Mouse (Mus musculus): ENCODE measurements at regions not wholly inside any gene's neighbourhood (a gene's known extent, or its start where the extent isn't known, plus 50 kb on each side); places are given as distances from the start of the nearest gene placed in this dataset.
A peak's percentile ranks its signal among the peaks of the same experiment; 100 is the strongest.

DNA sequence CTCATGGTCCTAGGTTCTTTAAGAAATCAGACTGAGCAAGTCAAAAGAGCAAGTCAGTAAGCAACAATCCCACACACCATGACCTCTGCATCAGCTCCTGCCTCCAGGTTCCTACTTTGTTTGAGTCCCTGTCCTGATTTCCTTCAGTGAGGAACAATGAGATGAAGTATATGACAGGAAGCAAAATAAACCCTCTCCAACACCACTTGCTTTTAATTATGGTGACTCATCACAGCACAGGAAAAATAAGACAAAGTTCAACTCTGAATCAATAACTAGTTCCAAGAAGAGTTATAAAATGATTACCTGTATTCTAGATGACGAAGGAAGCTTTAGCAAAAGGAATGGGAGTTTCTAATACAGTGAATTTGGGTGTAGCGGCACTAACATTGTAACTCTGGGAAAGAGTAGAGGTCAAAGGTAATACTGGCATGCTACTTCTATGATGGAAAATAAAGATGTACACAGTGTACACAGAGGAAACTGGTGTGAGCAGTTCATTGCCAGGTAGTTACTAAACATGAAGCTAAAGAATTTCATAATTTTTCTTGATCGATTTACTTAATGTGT lies 248.2 kb upstream of the Atp2b1 start:
- DNase-seq = no peak

DNA sequence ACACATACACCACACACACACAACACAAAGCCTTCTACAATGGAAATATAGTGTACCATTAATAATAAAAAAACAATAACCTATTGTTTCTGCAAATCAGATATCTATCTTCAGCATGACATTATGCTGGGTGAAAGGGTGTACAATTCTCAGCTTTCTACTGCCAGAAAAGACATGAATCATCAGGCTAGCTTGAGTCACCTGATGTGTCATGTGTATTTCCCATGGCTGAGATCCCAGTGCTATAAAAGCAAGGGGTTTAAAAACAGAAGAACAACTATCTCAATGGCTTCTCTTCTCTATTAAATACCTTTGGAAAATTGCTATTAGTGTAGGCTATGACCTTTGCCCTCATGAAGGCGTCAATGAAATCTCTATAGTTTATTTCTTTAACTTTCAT lies 246.5 kb upstream of the Atp2b1 start:
- DNase-seq = no peak

DNA sequence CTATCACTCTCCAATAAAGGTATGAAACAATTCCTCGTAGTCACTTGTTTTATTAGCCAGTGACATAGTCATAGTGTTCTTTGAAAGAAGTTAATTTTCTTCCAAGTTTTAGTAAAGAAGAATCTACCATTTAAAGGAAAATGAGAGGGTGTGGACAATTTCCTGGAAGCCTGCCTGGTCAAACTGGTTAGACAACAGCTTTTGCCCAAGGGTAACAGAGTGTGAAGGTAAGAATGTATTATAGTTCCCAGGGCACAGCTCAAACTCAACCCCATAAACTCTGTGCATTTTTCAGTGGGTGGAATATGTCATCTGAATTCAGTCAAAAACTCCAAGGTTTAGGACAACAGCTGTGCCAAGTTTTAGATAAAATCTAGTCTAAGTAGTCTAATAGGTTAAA lies 240.1 kb upstream of the Atp2b1 start:
- no peak for DNase-seq

GRCm38 (mm10) chr10:98676907-98677306 lies 237.3 kb upstream of the Atp2b1 start:
- DNase-seq = no peak

DNA sequence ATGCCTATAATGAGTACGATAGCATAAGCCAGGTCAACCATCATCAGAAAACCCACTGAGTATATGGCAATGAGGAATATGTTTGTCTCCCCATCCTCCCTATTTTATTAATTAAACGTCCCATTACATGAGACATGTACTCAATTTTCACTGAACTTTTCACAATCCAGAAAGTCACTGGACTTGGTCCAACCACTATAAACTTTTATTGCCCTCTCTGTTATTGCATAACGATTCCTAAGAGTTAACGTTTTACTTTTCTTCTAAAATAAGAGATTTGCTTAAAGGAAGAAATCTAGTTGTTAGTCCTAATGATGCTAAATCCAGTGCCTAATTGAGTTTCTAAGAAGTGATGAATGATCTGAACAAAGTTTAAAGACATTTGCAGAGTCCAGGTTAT lies 236.0 kb upstream of the Atp2b1 start:
- no peak for DNase-seq

DNA sequence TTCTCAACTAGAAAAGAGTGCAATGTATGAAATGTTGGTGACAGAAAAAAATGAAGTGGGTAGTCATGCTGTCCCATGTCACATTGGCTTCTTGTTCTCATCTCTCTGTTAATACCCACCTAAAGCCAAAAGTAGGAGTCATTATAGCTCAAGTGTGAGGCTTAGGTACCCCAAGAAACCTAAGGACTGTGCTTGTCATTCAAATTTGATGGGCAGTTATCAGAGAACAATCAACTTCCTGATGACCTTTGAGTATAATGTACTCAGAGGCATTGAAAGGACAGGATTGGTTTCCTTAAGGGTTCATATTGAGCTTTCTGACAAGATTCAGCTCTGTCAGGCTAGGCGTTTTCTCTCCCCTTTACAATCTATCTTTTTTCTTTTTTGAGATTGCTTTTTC lies 231.8 kb upstream of the Atp2b1 start:
- no peak for DNase-seq

DNA sequence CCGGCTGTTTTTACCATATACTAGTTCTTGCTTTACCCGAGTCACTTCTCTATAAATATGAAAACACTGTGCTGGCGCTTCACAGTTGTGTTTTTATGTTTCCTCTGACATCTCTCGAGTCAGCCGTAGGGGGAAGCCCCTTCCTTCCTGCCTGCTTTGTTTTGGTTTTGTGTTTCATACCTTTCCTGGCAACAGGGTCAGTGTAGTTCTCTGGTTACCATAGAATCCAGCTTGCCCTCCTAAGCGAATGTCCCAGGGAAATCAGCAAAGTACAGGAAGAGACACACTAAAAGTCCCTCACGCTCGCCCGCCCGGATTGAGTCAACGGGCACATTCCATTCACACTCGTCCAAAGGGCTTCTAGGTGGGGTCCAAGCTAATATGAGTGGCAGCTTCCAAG lies 230.0 kb upstream of the Atp2b1 start:
- DNase-seq = no peak

DNA sequence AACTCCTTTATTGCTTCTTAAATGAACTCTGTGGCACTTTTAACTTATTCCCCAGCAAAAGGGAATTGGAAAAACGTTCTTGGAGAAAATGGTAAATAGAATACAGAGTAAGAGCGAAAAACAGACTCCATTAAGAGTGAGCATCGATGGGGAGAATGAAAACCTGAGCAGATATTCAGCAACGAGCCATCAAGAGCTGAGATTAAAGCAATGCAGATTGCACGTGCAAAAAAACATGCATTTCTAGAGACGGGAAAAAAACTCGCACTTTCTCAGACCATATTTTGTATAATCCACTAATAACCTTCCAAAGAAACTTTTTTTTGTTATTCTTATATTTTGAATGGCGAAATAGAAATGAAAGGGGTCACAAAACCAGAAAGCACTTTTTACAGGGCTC lies 229.5 kb upstream of the Atp2b1 start:
- DNase-seq = no peak

GRCm38 (mm10) chr10:98685739-98686138 lies 228.5 kb upstream of the Atp2b1 start:
- DNase-seq = no peak

DNA sequence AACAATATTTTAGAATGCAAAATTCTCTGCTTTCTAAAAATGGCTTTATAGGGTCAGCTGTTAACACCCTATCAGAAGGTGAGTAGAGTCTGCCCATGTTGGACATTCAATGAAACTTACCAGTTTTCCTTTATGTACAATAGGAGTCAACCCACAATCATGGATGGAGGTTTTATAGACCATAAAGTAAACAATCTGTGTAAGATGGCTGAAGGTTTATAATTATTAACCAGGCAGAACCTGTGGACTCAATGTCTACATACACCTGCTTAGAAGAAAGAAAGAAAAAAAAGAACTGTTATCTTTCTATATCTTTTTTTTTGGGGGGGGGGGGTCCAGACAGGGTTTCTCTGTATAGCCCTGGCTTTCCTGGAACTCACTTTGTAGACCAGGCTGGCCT lies 227.8 kb upstream of the Atp2b1 start:
- DNase-seq = no peak

GRCm38 (mm10) chr10:98691816-98692215 lies 222.4 kb upstream of the Atp2b1 start:
- peak; percentile 36 to 62 for DNase-seq

DNA sequence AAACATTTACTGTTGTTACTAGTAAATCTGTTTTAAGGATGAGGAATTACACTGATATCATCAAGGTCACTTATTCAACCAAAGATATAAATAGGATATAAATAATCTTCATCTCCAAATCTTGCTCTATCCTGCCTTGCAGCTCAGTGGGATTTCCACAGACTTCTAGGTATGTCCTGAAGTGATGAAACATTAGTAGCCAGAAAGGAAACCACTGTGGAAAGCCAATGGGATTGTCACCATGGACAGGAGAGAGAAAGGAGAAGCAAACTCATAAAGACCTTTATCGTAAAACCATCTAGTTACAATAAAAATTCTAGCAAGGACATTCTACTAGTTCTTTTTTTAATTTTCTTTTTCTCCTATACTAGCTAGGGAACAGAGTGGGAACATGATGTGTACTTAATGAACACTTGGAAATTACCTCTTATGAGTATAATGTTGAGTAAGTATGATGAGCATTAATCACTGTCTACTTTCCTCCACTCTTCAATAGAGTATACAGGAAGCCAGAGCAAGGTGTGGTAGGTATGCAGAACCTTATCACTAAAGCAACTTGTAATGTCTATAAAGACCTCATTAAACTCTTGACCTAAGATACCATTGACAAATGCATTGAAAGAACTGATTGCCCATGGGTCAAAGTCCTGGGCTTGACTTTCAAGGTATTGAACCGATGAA lies 219.4 kb upstream of the Atp2b1 start:
- no peak for DNase-seq

DNA sequence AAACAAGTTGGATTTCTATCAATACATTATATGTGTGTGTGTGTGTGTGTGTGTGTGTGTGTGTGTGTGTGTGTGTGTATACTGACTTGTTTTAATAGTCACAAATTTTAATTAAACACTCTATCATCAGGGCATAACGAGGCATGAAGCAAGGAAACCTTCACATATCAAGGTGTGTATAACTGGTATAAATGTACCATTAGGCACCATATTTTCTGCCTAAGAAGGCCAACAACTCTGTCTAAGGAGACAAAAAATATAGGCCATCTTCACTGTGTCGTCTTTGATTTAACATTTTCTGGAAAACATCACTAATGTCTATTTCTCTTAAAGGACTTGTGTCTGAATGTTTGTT lies 218.9 kb upstream of the Atp2b1 start:
- DNase-seq = no peak

DNA sequence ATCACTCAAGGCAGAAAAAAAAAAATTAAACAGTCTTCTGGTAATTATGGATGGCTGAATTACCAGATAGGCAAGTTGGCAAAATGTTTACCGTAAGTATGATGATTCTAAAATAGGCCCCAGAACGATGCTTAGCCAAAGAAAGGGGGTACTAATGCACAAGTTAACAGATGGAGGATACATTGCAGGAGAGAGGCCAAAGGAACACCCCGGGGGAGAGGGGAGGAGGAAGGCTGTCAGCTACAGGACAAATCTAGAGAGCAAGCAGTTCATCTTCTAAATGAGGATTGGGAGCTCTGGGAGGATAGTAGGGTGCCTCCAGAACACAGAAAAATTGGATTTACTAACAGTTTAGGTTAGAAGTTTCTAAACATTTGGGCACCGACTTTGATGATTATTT lies 216.3 kb upstream of the Atp2b1 start:
- peak; percentile 58 to 62 for DNase-seq

DNA sequence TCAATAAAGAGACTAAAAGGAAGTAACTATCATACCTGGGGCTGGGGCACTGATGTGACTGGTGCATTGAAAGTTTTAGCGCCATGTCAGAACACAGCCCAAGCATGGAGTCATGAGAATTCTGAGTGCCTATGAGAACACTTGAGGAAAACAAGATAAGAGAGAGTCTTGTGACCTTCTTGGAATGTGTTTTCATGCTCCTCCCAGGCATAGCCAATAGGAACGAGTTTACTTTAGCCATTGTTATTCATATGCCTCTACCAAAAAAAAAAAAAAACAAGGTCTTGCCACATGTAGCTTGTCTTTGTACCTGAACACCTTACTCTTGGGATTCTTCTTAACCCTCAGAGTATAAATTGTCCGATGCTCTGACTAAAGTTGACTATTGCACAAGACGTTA lies 214.6 kb upstream of the Atp2b1 start:
- DNase-seq = no peak

DNA sequence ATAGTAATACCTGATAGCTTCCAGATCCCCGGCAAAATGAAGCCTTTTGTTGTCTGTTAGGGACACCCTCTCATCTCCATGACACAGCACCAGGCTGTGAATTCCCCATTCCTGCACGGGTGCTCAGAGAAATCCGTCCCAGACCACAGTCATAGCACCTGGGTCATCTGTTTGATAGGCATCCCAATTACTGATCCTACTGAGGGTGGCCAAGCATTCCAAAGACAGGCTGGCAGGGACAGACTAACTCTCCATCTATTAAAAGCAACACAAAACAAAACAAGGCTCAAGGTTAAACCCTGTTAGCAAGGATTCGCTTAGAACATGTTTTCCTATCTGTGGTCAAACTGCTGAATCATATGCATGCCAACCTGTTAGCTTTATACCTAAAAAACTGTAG lies 213.8 kb upstream of the Atp2b1 start:
- peak in 1 of 2 experiments; percentile 19 for DNase-seq

DNA sequence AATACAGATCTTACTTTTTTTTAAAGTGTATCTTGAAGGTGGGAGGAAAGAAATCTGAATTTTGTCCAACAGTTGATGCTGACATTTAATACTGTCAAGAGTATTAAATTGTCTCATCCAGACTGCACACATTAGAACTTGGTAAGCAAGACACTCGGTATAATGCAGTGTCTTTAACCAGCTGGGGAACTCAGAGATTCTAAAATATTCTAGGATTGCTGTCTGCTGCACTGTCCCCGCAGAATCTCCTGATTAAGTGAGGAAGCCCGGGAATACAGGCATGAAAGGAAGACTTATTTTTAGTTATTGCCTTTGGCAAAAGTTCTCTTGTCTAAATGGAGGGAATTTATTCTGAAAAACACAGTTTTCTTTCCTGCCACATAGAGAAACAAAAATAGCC lies 212.9 kb upstream of the Atp2b1 start:
- DNase-seq = no peak

- peak; percentile 22 to 42 for DNase-seq
Measured at GRCm38 (mm10) chr10:98702470-98703215, 211.6 kb upstream of the Atp2b1 start.

DNA sequence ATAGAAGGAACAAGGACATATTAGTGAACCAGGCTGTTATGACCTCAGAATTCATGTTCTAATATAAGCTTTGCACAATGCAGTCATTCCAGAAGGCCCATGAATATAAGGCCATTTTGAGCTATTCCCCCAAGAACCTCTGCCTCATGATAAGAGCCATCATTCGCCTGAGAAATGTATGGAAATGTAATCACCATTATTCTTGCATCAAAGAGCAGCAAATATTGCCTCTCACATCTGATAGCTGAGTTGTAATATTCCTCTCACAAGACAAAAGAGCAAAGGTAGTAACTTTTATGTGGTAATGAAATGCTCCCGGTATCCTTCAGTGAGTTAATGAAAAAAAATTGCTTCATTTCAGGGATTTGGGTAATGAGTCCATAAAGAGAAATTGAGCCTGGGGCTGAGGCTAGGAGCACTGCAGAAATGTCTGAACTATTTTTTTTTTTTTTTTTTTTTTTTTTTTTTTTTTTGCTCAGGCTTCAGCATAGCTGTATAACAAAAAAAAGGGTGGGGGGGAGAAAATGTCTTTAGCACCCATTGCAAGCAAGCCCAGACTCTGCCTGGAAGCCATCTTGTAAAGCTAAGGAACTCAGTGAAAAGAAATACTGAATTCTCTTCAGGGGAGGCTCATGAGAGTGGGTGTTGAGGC lies 210.4 kb upstream of the Atp2b1 start:
- no peak for DNase-seq

DNA sequence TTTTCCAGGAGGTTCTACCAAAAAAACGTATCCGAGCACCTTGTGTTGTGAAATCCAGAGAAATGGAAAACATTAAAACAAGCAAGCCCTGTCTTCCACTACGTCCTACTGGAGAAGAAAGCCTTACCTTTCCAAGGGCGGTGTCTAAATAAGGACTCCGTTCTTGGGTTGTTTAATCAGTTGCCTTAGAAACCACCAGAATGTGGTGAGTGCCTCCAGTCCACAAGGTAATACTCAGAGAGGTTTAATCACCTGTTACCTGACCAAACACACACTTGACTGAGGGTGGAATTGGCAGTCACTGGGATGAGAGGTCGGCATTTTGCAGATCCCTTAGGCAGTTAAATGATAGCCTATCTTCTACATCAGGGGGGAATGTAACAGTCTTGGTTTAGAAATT lies 209.6 kb upstream of the Atp2b1 start:
- DNase-seq = no peak

DNA sequence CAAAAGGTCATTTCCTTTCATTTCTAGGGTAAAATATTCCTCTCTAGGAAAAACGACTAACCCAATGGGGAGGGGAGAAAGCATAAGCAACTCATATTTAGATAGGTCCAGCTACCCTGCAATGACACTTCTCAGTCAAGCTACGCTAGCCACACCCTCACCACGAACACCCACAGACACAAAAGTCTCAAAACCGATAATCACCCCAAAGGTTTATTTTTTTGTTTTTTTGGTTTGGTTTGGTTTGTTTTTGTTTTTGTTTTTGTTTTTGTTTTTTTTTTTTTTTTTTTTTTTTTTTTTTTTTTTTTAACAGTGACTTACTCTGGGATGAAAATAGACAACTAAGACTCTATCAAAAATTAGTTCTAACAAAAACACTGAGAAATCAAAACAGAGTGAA lies 196.3 kb upstream of the Atp2b1 start:
- DNase-seq = no peak

- no peak for DNase-seq
Measured at GRCm38 (mm10) chr10:98718706-98719105, 195.5 kb upstream of the Atp2b1 start.

- DNase-seq = no peak
Measured at GRCm38 (mm10) chr10:98720256-98721005, 193.8 kb upstream of the Atp2b1 start.
